Mouse (Mus musculus) hematopoietic stem cell, adult 5-6 weeks (primary cell): ENCODE measurements at regions not wholly inside any gene's neighbourhood (a gene's known extent, or its start where the extent isn't known, plus 50 kb on each side); places are given as distances from the start of the nearest gene placed in this dataset.

Experiments
- ATAC-seq, 2 experiments: fragments of 125-278 bp in 1 of 2; replicated peaks in 1 of 2; 2 replicates each; pipeline ENCODE4 v1.8.0; 2016 to 2017; ENCODE audit warnings: inconsistent platforms in 2 of 2, mild to moderate bottlenecking in 2 of 2, moderate number of reproducible peaks in 2 of 2, low read depth in 1 of 2, moderate TSS enrichment in 1 of 2; ENCODE audit not compliant: low FRiP score in 2 of 2, poor library complexity in 2 of 2, severe bottlenecking in 2 of 2, insufficient read depth in 1 of 2, low TSS enrichment in 1 of 2

- no peak for ATAC-seq
Measured at GRCm38 (mm10) chr1:72060393-72060792, 151.7 kb downstream of the Mreg start.

DNA sequence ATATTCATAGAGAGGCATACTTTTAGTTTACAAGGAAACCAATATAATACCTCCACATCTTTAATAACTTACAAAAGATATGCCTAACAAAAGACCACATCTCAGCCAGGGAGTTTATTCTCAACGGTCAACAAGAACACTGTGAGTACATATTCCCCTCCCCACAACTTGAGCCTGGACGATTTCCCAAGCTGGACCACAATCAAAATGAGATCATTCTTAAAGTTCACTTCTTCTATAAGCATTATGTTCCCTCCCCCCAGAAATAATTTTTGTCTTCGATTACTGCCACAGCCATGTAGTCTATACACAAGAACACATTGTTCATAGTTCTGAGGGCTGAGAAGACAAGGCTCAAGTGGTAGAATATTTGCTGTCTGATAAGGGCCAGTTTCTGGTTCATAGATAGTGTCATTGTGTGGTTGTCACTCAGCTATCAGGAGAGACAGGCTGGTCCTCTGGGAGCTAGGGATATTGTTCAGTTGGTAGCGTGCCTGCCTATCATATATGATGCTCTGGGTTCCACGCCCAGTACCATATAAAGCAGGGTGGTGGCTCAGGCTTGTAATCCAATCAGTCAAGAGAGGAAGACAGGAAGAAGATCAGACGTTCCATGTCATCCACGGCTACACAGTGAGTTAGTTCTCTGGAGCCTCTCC, 153.9 kb downstream of the Mreg start:
- peak in 1 of 2 experiments; percentile 39; a peak in 1 of 4 replicates for ATAC-seq

- no peak for ATAC-seq
Measured at GRCm38 (mm10) chr1:72054541-72054940, 157.6 kb downstream of the Mreg start.

- ATAC-seq: no peak
Measured at GRCm38 (mm10) chr1:72050858-72051257, 161.2 kb downstream of the Mreg start.

DNA sequence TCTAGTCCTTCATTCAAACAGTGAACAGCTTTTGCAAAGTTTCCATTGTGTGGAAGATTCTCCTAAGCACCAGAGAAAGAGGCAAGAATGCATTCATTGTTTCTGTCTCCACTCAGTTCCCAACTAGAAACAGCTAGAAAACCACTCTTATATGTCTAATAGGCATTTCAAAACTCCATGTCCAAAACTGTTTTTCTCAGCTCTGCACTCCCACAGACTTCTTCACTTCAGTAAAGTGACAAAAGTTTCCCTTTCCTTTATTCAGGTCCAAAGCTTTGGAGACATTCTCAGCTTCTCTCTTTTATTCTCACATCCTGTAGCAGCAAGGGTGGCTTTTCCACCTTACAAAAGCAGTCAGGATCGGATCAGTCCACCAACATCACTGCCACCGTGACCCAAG, 166.0 kb downstream of the Mreg start:
- ATAC-seq: no peak

DNA sequence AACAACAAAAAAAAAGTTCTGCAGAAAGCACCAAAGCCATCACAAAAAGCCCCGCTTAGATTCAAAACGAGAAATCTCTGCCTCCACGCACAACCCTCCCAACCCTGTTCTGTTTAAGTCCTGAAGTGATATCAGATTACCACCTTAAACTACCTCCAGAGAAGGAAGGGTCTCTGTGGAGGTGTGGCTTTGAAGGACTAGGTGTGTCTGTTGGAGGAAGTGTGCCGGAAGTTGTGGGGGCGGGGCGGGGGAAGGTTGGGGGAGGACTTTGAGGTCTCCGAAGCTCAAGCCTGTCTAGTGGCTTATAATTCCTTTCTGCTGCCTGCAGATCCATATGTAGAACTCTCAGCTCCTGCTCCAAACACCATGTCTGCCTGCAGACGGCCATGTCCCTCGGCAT, 173.6 kb downstream of the Mreg start:
- ATAC-seq: no peak

DNA sequence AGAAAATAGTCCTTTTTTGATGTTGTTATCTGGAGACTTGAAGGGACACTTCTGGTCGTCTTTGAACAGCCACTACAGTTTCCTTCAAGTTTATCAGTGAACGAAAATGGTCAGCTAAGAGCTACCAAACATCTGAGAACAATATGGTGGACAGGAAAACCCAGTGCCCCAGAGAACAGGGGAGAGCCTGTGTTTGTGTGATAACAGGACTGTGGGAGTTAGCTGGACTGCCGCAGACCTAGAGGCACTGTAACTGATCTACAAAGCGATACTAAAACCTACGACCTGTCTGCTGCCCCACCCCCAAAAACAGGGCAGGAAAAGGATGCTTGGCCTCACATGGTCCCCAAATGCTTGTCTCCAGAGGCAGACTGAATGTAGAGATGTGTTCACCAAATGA, 175.5 kb downstream of the Mreg start:
- ATAC-seq: no peak

DNA sequence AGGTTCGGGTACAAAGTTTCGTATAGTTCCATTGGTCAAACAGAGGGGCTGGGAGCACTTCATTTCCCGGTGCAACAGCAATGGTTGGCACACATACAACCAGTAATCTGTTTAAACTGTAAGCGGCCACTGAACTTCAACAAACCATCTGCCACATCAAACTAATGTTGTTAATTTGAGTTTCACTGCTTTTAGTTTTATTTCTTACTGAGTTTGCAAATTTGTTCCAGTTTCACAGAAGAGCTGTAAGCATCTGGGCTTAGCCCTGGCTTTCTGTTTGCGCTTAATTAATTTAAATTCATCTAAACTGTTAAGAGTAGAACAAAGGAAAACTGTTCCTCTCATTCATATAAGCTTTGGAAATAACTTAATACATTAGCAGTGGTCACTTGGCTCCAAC, 176.0 kb downstream of the Mreg start:
- no peak for ATAC-seq

GRCm38 (mm10) chr1:72033941-72034340, 178.2 kb downstream of the Mreg start:
- ATAC-seq: no peak

DNA sequence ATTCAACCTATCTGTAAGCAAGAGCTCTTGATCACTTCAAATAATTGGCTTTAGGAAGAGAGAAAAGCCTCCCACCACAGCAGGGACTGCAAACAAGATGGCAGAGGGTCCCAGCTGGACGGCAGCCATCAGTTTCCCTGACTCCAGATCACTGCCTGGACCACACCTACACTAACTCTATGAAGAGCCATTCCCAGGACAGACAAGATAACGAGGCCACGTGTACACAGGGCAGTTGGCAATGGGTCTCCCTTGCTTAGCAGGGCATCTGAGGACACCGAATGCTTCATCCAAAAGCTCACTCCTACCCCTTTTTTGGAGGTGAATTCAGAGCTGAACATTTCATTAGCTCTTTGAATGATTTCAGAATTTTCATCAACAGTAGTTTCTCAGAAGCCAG, 179.9 kb downstream of the Mreg start:
- no peak for ATAC-seq

GRCm38 (mm10) chr1:72030763-72031405, 181.2 kb downstream of the Mreg start:
- ATAC-seq: no peak; a peak in 1 of 4 replicates

GRCm38 (mm10) chr1:72029625-72030024, 182.5 kb downstream of the Mreg start:
- no peak for ATAC-seq

DNA sequence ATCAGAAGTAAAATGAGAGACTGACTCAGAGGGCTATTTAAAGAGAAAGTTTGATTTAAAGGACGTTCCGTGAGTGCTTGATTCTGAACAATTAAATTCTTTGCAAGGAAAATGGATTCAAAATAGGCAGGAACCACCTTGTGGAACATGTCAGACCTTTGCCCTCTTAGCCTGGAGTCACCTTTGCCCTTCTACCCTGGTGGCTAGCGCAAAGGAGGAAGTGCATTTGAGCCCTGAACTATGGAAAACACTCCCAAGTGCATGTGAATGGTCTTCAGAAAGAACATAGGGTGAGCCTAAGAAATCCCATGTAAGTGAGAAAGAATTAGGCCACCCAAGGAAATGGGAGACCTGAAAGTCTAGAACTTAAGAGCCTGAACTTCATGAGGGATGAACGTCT, 185.2 kb downstream of the Mreg start:
- ATAC-seq: no peak

DNA sequence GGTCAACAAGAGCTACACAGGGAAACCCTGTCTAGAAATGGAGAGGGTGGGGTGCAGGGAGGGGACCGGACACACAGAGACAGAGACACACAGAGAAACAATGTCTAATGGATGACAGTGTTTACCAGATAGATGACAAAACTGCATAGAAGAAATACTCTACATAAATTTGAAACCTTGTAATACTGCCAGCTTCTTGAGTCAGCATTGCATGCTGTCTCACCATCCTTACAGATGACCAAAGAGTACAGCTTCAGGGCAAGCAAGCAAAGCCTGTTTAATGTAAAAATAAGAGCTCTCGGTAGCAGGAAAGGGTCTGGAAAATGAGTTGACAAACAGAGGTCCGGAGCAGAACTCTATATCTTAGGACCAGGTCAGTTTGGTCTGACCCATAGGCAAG, 189.5 kb downstream of the Mreg start:
- no peak for ATAC-seq

- ATAC-seq: peak; percentile 82 to 86
Measured at GRCm38 (mm10) chr1:72018479-72019222, 193.5 kb downstream of the Mreg start.

GRCm38 (mm10) chr1:72017814-72018478, 194.2 kb downstream of the Mreg start:
- no peak for ATAC-seq

- no peak for ATAC-seq
Measured at GRCm38 (mm10) chr1:72015471-72015870, 196.6 kb downstream of the Mreg start.

DNA sequence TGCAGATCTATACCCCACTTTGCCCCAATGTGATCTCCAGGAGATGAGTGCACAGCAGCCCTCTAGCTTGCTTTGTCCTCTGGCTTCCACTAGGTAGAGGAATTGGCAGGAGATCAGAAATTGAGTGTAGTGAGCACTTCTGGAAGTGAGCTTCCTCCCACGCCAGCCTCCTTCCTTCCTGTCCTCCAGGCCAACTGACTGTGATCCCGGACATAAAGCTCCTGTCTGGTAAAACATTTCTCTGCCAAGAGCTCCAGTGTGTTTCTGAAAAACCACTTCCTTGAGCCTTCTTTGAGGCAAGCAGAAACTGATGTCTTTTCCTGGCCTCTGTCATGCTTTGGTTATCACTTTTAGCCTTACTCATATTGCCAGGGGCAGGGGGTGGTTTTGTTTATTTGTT, 197.5 kb downstream of the Mreg start:
- peak; percentile 28 to 34; a peak in 2 of 4 replicates for ATAC-seq
